Mouse (Mus musculus) erythroblast, adult 5-6 weeks (primary cell): ENCODE data around the gene Tex9. TPM values are rescaled to one million over a fixed set of nuclear protein-coding genes. Genes with fewer than 3 reads are reported as not detected.

Experiments used
- ATAC-seq: replicated peaks from 2 replicates; pipeline ENCODE4 v1.8.0; 2016; ENCODE audit warnings: moderate number of reproducible peaks, mild to moderate bottlenecking, moderate TSS enrichment, inconsistent platforms; ENCODE audit not compliant: poor library complexity, low FRiP score, severe bottlenecking
- total RNA-seq, 2 experiments: library from RNA; stranded (forward) in 1 of 2; stranded (reverse) in 1 of 2; fragments of 150-400 nt in 1 of 2; fragments of 200-764, 138-1000 nt in 1 of 2; gene quantifications; 2 replicates each; pipeline versions ENCODE4 v1.2.3 to v1.2.4; 2015 to 2017; ENCODE audit warnings: low replicate concordance in 2 of 2

The Tex9 gene
- total RNA-seq, 2 experiments from 2014 or later, result 1.7 to 10.8 TPM

DNA sequence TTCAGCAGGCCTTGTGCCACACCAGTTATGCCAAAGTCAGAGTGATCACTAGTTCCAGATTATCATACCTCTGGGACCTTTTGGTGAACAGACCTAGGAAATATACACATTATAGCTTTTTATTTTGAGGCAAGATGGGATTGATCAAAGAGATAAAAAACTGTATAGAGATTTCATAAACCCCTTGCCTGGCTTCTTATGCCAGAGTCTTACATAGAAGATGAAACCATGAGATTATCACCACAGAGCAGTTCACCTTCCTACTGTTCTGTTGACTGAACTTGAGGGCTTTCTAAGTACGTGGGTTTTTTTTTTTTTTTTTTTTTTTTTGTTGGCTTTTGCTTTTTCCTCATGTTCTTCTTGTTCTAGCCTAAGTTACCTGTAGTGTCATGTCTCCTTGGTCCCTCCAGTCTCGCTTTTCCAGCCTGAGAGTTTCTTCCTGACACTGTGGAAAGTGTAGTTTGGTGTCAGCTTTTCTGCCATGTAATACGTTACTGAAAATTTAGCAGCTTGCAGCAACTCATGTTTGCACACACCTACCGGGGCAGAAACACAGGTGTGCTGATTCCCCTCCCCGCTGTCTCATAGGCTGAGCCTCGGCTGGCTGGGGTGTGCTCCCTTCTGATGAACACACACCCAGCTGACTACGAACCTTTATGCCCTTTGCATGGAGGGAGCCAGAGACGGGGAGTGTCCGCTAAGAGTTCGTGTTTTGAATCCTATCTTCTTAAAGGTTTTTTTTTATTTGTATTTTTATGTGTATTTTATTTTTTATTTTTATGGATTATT lies 49.9 kb downstream of the Tex9 start:
- no peak for ATAC-seq

DNA sequence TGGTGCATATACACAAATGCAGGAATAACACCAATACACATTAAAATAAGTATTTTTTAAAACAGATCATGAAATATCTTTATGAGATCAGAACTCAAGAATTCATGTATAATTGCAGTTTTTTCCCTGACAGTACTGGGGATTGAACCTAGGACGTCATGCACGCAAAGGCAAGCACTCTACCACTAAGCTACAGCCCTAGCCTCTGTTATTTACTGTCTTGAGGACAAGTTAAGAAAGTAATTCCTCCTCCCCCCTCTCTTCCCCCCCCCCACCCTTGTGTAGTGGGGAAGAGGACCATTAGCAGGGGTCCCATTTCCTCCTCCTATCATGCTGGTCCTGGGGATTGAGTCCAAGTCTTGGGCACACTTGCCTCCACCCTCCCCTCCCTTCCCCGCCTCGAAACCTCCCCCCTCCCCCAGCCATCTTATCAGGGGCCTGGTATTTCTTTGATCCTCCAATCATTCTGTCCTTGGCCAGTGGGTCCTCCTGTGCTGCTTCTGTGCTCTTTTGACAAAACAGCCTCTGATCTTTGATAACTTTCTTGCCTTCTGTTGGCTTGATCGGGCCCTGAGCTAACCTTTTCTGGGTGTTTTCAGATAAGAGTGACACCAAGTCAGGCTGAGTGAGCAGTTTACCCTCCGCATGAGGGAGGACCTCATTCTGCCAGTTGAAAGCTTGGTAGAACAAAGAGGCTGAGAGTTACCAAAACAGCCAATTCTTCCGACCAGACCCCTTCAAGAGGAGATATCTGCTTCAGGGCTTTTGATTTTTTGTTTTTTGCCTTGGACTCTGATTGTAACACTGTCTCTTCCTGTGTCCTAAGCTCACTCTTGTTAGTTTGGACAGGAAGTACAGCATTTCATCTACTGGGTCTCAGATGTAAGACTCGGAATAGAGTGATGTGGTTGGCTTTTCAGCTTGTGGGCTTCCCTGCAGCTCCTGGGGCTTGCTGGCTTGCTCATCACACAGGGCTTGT lies 50.8 kb downstream of the Tex9 start:
- peak; percentile 42 for ATAC-seq

DNA sequence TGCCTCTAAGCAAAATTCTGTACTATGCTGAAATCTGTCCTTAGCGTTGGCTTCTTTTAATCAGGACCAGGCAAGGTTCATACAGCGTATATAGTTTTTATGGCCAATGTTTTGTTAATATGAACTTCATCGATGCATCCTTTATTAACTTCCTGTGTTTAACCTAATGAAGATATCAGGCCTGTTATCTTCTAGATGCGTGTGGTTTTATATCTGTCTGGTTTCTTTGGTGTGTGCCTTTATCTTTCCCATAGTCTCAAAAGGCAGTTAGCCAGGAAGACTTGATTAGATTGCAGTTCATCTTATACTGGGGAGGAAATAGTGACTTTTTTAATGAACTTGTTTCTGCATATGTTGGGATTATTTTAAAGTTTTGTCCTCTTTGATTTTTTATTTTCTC lies 51.7 kb downstream of the Tex9 start:
- no peak for ATAC-seq

GRCm38 (mm10) chr9:72438749-72439148 lies 53.3 kb downstream of the Tex9 start:
- ATAC-seq, result peak; percentile 8; the same call in 1 of the 2 replicates

GRCm38 (mm10) chr9:72437822-72438701 lies 54.0 kb downstream of the Tex9 start, which contains the start of gene Mns1:
Mns1 (plus strand) TSS chr9:72438011.
- peak; percentile 91 for ATAC-seq

DNA sequence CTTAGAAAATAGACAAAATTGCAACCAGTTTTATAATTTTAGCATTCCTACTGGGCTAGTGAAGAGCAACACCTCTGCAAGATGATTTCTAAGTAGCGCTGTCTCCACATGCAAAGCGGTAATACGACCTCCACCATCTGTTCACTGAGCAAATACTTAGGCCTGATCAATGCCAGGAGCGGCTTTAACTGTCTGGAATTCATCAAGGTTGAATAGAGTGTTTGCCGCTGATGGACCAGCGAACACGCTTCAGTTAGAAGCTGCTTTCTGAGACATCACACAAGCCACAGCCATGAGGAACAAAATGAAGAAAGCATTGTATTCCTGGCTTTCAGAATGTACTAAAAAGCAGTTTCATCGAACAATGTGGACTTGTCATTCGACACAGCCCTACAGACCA lies 57.1 kb downstream of the Tex9 start:
- ATAC-seq, result no peak

- no peak for ATAC-seq
Measured at GRCm38 (mm10) chr9:72427861-72428260, 64.2 kb downstream of the Tex9 start.

GRCm38 (mm10) chr9:72425300-72425850 lies 66.6 kb downstream of the Tex9 start:
- no peak for ATAC-seq

DNA sequence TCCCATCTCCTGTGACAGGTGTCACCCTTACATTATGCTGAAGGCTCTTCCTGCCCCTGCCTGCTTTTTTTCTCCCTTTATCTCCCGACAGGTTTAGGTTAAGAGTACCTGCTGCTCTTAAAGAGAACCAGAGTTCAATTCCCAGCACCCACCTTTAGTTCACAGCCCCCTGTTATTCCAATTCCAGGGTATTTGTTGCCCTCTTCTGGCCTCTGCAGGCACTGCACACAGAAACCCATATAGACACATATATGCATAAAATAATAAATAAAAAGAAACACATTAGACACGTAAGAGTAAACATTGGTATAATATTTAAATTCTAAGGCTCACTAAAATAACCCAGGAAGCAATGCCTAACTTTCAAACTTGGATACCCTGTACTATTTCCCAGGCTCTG lies 69.3 kb downstream of the Tex9 start:
- ATAC-seq, result no peak

DNA sequence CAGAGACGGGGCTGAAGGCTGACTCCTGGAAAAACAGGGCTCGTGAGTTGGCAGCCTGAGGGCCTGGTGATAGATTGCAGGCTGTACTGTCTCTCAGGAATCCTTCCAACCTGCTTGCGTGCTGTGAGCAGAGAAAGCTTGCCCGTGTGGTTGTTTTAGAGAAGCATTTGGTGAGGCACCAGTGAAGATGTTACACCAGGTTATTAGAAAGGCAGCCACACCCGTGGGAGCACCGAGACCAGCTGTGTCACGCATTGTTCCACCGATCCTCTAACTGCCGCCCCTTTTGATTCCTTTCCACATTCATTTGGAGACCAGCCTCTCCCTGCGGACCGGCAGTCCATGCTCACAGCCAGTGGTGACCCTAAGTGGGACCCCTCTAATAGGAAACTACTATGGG lies 69.7 kb downstream of the Tex9 start:
- no peak for ATAC-seq

DNA sequence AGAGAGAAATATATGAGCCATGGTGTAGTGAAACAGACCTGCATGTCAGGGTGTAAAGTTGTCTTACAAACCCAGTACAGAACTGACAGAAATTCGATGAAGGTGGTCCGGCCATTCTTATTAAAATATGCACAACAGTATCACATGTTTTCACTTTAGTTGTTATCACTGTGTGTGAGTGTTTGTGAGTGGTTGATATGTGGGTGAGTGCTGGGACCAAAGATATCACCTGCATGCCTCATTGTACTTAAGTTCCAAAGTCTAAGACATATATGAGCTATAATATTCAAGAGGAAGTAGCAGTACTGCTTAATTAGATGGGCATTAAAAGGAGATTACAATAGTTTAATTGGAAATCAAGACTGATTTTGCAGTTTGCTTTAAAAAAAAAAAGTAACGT lies 71.5 kb downstream of the Tex9 start:
- no peak for ATAC-seq

DNA sequence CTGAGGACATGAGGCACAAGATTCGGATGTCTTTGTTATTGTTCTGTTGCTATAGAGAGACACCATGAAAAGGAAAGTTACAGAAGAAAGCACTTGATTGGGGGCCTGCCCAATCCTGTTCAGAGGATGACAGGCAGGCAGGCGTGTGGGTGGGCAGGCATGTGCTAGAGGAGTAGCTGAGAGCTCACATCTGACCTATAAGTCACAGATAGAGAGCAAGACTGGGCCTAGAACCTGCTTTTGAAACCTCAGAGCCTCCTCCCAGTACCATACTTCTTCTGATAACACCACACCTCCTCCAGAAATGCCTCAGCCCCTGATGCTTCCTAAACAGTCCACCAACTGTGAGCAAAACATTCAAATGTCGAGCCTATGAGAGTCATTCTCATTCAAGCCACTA lies 73.6 kb downstream of the Tex9 start:
- no peak for ATAC-seq

GRCm38 (mm10) chr9:72411746-72412145 lies 80.3 kb downstream of the Tex9 start:
- ATAC-seq, result no peak

DNA sequence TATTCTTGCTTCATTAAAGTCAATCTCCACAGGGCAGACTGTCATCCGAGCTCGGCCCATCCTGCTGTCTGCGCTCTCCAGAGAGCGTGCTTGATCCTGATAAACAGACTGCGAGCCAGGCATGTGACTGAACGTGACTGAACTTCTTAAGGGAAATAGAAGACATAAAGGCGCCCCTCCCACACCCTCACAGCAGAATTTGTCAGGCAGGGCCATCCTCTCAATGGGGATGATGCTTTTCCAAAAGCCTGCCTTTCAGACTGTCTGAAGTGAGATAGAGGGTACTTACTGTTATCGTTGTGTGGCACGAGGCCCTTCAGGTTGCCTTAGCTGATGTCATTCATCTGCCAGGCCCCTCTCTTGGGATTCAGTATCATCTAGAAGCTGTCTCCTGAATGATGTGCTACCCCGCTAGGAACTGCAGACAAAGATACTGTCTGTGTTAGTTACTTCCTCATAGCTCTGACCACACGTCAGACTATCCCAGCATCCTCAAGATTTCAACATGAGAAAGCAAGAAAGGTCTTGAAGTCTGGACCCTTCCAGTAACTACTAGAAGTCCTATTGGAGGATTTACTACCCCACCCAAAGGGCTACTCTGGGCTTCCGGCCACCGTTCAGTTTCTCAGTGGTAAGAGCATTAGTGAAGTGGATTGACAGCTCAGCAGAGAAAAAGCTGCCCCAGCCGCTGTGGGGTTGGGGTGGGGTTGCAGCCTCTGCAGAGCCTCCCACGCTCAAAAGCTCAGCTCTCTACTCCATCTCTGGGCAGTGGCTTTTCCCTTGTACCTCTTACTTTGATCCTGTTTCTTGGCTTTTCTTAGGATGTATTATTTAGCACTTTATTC lies 82.4 kb downstream of the Tex9 start:
- peak; percentile 85 for ATAC-seq

GRCm38 (mm10) chr9:72408131-72408586 lies 83.9 kb downstream of the Tex9 start:
- peak; percentile 76 for ATAC-seq

GRCm38 (mm10) chr9:72405882-72406638 lies 86.0 kb downstream of the Tex9 start:
- ATAC-seq, result no peak

- ATAC-seq, result no peak
Measured at GRCm38 (mm10) chr9:72404934-72405333, 87.1 kb downstream of the Tex9 start.

DNA sequence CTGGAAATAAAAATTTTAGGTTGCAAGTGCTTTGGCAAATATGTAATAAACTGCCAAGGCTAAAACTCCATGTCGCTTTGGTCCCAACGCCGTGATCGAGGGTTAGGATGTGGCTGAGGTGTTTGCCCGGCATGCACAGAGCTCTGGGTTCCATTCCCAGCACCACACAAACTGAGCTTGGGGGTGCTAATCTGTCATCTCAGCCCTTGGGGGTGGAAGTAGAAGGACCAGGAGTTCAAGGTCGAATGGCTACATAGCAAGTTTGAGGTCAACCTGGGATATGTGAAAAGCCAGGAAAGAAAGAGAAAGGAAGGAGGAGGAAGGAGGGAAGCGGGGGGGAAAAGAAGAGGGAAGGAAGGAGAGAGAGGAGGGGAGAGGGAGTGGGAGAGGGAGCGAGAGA lies 87.6 kb downstream of the Tex9 start:
- no peak for ATAC-seq
